Mouse (Mus musculus) cortical plate, adult 2 months (tissue): ENCODE results near the gene Whrn. TPM values are rescaled to one million over a fixed set of nuclear protein-coding genes. Genes with fewer than 3 reads are reported as not detected.
A peak's percentile ranks its signal among the peaks of the same experiment; 100 is the strongest.

ENCODE experiments used
- H3K27ac ChIP-seq: fragments of 200-500 bp; 2 replicates; pipeline ENCODE4 v1.5.1; 2012; ENCODE audit warnings: low read length, control low read depth, inconsistent platforms; ENCODE audit not compliant: insufficient read depth
- H3K4me1 ChIP-seq: fragments of 200-500 bp; 2 replicates; pipeline ENCODE4 v1.6.1; 2011; ENCODE audit warnings: low read length; ENCODE audit not compliant: control insufficient read depth, insufficient read depth
- H3K4me3 ChIP-seq: fragments of 200-500 bp; 2 replicates; pipeline ENCODE4 v1.5.1; 2011; ENCODE audit warnings: mild to moderate bottlenecking, low read length, control low read depth; ENCODE audit not compliant: insufficient read depth
- CTCF ChIP-seq: fragments of 200-500 bp; IDR thresholded peaks from 2 replicates; pipeline ENCODE4 v1.5.1; 2011; ENCODE audit warnings: mild to moderate bottlenecking, control low read depth, low read length; ENCODE audit not compliant: insufficient read depth; ENCODE audit errors: extremely low read depth
- POLR2A ChIP-seq: fragments of 200-500 bp; IDR thresholded peaks from 2 replicates; pipeline ENCODE4 v1.6.1; 2011; ENCODE audit warnings: mild to moderate bottlenecking, low read length, control low read depth; ENCODE audit not compliant: insufficient read depth; ENCODE audit errors: extremely low read depth
- polyA plus RNA-seq: library from polyadenylated mRNA; depleted of rRNA; stranded (reverse); fragments of >200 nt; gene quantifications from 2 replicates; pipeline ENCODE4 v1.2.3, GENCODE M21; 2012

Whrn gene
- polyA plus RNA-seq, 1 experiment = 56.2 TPM

- Histone ChIP-seq H3K27ac (no peak overlapping the region), H3K4me3 (no peak overlapping the region)
- no peak for TF ChIP-seq POLR2A
- TF ChIP-seq CTCF = peak; percentile 77
Observed at GRCm38 (mm10) chr4:63417318-63417957, 78.4 kb downstream of the Whrn start.

GRCm38 (mm10) chr4:63414951-63415350 is 80.8 kb downstream of the Whrn start:
- Histone ChIP-seq H3K4me1 (no peaks in the 10 kb centered on the region), H3K27ac (no peak overlapping the region), H3K4me3 (no peak overlapping the region)
- TF ChIP-seq POLR2A (no peak), CTCF (no peak)

More at GRCm38 (mm10) chr4:63417318-63417957, 78.4 kb downstream of the Whrn start:
- H3K4me1 ChIP-seq = no peaks in the 10 kb centered on the region

GRCm38 (mm10) chr4:63411222-63411621 is 84.6 kb downstream of the Whrn start:
- H3K4me3 ChIP-seq = no peak overlapping the region
- TF ChIP-seq CTCF (no peak), POLR2A (no peak)
- no peak overlapping the region for H3K27ac ChIP-seq
- H3K4me1 ChIP-seq = no peaks in the 10 kb centered on the region

GRCm38 (mm10) chr4:63410583-63410934 is 85.2 kb downstream of the Whrn start:
- H3K4me3 ChIP-seq = peak overlapping the region; percentile 52
- TF ChIP-seq CTCF = no peak
- TF ChIP-seq POLR2A = no peak

GRCm38 (mm10) chr4:63409908-63410582 is 85.7 kb downstream of the Whrn start:
- peak overlapping the region; percentile 52 for H3K4me3 ChIP-seq
- no peaks in the 10 kb centered on the region for H3K4me1 ChIP-seq
- TF ChIP-seq POLR2A (no peak), CTCF (no peak)
- no peak overlapping the region for H3K27ac ChIP-seq

More at GRCm38 (mm10) chr4:63410583-63410934, 85.2 kb downstream of the Whrn start:
- H3K27ac ChIP-seq = no peak overlapping the region
- H3K4me1 ChIP-seq = no peaks in the 10 kb centered on the region

GRCm38 (mm10) chr4:63409317-63409907 is 86.4 kb downstream of the Whrn start:
- no peak overlapping the region for H3K27ac ChIP-seq
- TF ChIP-seq CTCF = no peak
- TF ChIP-seq POLR2A = no peak
- peak overlapping the region; percentile 52 for H3K4me3 ChIP-seq
- H3K4me1 ChIP-seq = no peaks in the 10 kb centered on the region

- Histone ChIP-seq H3K4me1 (no peaks in the 10 kb centered on the region), H3K27ac (no peak overlapping the region)
Observed at GRCm38 (mm10) chr4:63408649-63409048, 87.1 kb downstream of the Whrn start.

GRCm38 (mm10) chr4:63408247-63408646 is 87.5 kb downstream of the Whrn start:
- Histone ChIP-seq H3K4me1 (no peaks in the 10 kb centered on the region), H3K27ac (no peak overlapping the region), H3K4me3 (no peak overlapping the region)
- no peak for TF ChIP-seq CTCF
- no peak for TF ChIP-seq POLR2A

More at GRCm38 (mm10) chr4:63408649-63409048, 87.1 kb downstream of the Whrn start:
- no peak for TF ChIP-seq POLR2A
- TF ChIP-seq CTCF = peak; percentile 71
- no peak overlapping the region for H3K4me3 ChIP-seq

- Histone ChIP-seq H3K4me1 (no peaks in the 10 kb centered on the region), H3K27ac (no peak overlapping the region), H3K4me3 (no peak overlapping the region)
- TF ChIP-seq CTCF (no peak), POLR2A (no peak)
Observed at GRCm38 (mm10) chr4:63405683-63406082, 90.1 kb downstream of the Whrn start.
